Mouse (Mus musculus) heart, adult 18-20 months (tissue): ENCODE measurements around the gene Pde8b. TPM values are rescaled to one million over a fixed set of nuclear protein-coding genes. Genes with fewer than 3 reads are reported as not detected.
"Not testable (repeated sequence)": the region's sequence is repeated elsewhere in the genome, so short reads cannot be mapped to it uniquely, and the experiment has no call there.

Source experiments
- DNase-seq, 2 experiments: peaks; one replicate each; pipeline ENCODE4 v3.0.0; 2021 to 2022; ENCODE audit warnings: mixed read lengths in 1 of 2
- total RNA-seq, 2 experiments: library from RNA; stranded (reverse); gene quantifications; 2 replicates each; pipeline ENCODE4 v1.2.3; 2021

The Pde8b gene
- total RNA-seq, 2 experiments from 2014 or later: 2.7 TPM

DNA sequence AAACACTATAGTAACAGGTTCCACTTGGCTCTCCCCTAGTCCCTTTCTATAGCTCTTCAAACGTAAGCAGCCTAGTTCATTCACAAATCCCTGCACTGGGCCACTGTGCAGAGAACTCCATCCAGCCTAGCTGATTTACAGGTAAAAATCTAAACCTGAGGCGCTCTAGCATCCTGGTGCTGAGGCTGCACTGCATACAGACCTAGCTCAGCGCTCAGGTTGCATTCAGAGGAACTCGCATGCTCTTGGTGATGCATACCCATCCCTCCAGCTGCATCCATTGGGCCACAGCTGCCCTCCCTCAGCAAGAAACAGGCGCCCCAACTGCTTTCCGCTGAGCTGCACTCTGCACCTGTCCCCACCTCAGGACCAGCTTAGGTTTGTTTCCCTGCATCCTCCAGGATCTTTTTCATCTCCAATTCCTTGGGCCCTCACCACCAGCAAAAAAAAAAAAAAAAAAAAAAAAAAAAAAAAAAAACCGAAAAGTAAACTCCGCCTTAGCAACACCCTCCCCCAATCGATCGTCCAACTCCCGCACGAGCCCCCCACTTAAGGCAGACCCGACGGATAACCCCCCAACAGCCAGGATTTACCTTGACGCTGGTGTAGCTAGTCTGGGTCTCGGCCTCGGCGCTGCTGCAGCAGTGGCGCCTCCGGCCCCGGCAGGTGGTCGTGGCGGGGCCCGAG lies 28.1 kb downstream of the Pde8b start:
- DNase-seq: no peak

DNA sequence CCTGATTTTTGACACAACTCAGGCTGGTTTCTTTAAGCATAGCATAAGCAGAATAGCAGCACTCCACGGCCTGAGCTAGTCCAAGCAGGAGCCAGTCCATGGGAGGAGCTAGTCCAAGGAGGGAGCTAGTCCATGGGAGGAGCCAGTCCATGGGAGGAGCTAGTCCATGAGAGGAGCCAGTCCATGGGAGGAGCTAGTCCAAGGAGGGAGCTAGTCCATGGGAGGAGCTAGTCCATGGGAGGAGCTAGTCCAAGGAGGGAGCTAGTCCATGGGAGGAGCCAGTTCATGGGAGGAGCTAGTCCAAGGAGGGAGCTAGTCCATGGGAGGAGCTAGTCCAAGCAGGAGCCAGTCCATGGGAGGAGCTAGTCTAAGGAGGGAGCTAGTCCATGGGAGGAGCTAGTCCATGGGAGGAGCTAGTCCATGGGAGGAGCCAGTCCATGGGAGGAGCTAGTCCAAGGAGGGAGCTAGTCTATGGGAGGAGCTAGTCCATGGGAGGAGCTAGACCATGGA lies 34.4 kb downstream of the Pde8b start:
- not testable (repeated sequence) for DNase-seq

DNA sequence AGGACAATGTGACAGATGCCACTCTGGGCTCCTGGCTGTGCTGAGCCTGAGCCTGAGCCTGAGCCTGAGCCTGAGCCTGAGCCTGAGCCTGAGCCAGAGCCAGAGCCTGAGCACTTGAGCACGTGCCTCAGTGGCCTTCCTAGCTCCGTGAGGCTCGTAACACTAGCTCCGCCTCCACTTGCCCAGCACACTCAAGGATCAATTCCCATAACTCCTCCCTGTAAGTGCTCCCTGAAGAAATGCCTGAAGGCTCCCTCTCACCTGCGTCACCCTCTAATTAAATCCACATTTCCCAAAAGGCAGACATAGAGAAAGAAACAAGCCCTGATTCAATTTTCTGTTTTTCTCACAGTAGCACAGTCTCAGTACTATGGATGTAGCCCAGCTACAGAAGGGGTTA lies 37.8 kb downstream of the Pde8b start:
- no peak for DNase-seq

DNA sequence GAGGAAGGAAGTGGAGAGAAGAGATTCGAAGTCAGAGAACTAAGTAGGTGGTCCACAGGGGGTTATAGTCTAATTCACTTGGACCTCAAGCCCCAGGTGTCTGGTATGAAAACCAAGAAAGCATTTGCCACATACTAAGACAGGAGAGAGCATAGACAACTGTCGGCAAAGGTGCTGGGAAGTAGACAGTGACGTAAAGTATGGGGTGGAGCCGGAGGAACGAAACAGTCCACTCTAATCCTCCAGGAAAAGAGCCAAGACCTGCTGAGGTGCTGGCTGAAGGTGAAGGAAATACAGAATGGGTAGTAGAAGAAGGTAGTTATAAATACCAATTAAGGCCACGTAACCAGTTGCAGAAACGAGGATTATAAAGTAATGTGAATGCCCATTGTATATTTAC lies 42.8 kb downstream of the Pde8b start:
- DNase-seq: not testable (repeated sequence)

DNA sequence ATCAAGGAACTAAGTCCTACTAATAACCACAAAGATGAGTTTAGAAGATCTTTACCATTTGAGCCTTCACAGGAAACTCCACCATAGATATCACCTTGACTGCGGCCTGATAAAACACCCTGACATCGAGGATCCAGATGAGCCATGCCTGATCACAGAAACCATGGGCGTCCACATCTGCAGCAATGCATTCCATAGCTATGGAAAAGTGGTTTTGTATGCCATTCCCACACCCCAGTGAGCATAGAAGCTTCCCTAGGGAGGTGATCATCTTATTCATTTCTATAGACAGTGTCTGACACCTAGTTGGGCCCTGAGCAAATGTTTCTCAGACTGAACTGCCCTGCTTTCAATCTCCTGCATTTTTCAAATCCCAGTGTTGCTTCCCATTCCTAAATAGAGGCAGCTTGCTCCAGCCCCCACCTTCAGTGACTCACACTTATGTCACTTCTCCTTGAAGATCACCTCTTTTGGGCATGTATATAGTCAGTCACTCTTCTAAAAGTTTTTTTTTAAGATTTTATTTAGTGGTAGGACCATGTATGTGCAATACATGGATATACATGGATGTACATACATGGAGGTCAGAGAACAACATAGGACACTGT lies 47.9 kb downstream of the Pde8b start:
- DNase-seq: no peak

DNA sequence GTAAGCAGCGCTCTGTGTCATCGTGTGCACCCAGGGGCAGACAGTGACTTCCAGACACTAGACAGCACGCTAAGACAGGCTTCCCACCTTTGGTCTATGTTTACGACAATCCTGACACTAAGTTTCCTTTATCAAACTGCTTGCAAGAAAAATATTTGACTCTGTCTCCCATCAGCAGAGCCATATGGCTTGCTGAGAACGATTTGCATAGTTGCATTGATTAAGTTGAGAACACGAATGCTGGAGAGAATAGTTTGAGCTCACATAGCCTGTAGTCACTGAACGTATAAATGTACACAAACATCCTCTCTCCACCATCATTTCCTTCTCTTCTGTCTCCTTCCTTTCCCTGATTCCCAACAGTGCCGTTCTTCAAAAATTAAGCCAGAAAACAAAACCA lies 49.3 kb downstream of the Pde8b start:
- DNase-seq: no peak

DNA sequence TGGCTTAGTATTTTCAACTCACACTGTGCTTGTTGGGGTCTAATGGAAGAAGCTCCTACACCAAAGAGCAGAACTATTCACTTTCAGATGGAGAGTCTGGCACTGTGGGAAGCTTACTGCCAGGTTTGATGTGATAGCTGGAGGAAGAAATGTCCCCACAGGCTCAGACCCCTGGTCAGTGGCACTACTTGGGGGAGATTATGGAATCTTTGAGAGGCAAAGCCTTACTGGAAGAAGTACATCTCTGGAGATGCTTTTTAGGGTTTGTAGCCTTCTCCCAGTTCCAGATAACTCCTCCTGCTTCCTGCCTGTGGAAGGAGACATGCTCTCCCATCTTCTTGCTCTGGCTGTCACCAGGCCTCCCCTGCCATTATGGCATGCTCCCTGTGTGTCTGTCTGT lies 50.1 kb downstream of the Pde8b start:
- no peak for DNase-seq

DNA sequence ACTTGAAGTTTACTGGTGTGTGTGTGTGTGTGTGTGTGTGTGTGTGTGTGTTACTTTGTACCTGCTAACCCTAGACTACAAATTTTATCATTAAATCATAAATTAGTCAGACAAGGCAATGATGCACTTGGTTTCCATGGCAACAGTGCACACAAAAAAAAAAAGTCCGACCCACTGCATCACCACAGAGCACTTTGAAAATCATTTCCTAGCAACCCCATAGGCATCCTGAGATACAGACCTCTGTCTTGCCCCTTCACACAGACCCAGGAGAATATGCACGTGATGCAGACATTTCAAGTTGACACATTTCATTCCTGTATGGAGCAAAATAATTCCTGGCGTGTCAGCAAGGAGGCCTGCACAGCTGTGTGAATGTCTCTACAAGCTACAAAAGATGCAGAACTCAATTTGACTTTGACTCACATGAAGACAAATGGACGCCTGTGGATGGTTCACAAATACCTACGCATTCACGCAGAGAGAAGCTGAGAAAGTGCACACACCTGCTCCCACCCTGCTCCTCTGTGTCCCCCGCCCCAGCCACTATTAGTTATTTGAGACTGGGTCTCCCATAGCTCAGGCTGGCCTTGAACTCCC lies 53.9 kb downstream of the Pde8b start:
- DNase-seq: no peak

DNA sequence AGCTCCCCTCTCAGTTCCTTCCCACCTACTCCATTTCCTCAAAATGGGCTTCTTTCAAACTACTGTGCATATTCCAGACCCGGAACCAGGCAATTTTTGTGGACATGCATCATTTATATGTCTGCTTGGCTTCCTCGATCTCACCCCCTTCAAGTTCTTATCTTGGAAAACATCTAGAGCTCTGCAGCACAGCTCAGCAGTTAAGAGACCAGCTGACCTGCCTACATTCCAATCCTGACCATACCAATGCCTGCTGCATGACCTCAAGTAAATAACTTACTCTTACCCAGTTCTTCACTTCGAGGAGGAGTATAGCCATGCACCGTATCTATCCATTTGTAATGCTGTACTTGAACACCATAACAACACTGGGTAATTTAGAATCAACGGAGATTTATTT lies 58.2 kb downstream of the Pde8b start:
- DNase-seq: no peak

DNA sequence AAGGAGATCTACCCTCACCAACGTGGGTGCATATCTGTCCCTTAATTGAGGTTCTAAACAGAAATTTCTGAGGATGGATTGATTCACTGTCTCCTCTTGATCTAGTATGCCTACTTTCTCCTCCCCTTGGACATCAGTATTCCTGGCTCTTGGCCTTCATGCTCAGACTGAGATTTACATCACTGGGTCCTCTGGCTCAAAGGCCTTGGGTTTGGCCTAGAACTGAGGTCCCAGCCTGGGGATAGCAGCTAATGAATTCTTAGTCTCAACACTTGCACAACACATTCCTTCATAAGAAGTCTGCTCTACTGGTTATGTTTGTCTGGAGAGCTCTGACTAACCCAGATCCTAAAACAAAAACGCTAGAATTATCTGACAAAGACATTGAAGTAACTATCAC lies 61.0 kb downstream of the Pde8b start:
- no peak for DNase-seq

DNA sequence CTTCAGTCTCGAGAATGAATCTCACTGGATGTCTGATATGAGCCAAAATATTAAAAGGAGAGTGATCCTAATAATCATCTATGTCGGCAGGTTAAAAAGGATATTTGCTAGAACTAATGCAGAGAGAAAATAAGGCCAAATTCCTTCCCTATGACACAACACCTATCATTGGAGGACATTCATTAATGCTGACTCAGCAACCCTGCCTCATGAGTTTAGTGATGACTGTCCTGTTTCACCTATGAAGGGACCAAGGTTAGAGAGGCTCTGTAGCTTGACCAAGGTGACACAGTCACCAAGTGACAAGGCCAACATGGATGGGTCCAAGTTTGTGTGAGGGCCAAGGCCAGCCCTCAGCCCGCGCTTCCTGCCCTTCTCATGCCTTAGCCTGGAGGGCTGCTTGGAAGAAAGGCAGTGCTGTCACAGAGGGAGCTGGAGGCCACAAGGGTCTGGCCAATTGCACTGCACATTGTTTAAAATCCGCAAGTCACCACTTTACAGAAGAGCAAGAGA lies 62.9 kb downstream of the Pde8b start:
- no peak for DNase-seq

DNA sequence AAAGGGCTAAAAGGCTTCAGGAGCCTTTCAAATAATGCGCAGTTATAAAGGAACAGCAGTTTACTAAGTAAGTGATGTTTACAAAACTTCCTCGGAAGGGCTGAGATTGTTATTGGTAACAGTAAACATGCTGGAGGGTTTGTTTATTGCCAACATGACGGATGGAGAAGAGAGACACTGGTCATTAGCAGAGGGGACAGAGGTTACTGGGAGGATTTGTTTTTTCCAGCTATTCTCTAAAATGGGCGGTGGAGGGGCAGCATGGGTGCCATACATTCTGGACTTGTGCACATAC lies 63.4 kb downstream of the Pde8b start:
- no peak for DNase-seq

DNA sequence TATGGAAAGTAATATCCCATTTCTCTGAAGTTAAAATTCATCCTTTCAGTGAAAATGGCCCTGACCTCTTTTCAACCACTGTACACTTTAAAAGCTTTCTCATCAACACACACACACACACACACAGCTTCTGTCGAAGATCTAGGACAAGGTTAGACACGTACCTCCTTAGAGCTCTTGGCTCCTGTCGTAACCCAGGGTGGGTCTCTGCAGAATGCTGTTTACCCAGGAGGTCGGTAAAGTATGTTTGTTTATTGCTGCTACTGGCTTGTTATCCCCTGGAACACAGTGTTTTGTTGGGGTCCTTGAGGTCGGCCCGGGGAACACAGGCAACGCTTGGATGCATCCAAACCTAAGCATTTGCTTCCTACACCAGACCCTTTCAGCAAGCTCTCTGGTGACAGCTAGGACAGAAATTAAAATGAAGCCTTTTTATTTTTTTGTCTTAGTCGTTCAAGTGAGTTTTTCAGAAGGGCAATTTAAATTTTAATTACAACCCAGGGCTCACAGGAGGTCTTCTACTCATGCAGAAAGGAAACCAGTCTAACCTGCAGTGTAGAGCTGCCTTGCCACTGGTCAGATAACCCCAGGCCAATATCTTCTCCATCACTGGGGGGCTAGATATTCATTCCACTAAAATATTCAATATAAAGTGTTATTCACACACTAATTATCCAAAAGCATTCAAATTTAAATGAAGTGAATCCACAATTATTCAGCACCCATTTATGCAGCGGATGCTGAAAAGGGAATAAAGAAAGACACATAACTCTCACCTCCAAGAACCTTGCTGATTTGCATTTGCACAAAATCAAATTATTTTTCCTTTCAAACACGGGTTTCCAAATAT lies 64.0 kb downstream of the Pde8b start:
- no peak for DNase-seq

DNA sequence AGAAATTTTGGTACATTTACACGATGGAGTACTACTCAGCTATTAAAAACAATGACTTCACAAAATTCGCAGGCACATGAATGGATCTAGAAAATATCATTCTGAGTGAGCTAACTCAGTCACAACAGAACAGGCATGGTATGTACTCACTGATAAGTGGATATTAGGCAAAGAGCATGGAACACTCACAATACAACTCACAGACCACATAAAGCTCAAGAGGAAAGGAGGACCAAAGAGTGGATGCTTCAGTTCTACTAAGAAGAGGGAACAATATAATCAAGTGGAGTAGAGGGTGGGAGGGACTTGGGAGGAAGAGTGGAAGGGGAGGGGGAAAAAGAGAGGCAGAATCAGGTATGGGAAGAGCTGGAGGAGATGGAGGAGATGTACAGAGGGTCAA lies 66.5 kb downstream of the Pde8b start:
- no peak for DNase-seq

DNA sequence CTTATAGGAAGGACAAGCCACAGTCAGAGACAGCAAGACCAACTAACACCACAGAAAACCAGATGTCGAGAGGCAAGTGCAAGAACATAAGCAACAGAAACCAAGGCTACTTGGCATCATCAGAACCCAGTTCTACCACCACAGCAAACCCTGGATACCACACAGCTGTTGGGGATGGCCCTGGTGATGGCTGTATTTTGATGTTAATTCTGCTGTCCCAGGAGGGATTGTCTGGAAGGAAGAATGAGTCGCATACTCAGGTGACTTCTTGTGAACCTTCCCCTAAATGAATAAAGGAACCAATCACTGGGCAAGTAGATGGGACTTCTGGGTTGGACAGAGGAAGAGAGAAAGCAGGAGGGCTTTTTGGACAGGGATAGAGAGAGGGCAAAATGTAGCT lies 69.9 kb downstream of the Pde8b start:
- DNase-seq: no peak

DNA sequence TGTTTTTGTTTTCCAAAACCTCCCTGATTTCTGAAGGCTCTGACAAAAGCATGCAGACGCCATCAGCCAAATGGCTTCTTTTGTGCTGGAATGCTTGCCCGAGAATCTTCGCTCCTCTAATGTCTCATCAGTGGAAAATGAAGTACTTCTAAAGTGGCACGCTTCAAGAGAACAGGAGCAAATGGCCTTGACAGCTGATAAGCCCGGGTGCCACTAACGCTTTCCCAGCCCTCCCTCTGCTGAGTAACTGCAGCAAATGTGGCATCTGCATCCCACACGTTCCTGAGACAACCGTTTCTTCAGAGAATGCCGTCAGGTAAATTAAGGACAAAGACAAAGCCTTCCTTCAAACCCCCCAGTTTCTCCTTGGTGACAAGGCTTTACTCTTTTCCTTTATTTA lies 72.8 kb downstream of the Pde8b start:
- no peak for DNase-seq

DNA sequence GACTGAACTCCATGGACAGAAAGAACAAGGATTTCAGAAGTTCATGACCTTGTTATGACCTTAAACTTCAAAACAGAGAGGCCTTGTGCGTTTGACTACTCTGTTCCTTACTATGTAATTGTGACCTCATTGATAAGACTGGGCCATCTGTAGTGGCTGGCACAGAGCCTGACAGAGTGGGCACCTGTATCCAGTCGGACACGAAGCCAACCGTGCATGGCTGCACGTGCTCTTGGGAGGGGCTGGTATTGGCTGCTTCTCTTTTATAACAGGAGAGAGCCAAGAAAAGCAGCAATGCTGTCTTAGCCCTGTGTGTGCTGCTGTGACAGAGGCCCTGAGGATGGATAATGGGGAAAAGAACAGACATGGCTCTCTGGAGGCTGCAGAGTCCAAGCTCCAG lies 73.7 kb downstream of the Pde8b start:
- DNase-seq: no peak

DNA sequence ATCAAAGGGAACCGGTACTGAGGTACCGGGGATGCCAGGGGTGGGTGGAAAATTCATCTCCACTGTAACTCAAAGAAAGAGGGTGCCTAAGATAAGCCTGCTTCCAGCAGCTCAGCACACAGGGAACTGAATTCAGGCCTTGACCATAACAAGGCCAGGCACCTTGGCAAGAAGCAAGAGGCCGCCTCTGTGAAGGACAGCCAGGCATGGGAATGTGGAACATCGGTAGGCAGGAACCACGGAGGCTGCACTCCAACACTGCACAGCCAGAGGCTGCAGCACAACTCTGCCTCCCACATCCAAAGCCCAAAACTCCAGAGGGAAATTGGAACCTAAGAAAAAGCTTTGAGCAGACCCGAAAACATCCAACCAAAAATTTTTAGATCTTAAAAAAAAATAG lies 75.9 kb downstream of the Pde8b start:
- peak in 1 of 2 experiments; percentile 13 for DNase-seq

DNA sequence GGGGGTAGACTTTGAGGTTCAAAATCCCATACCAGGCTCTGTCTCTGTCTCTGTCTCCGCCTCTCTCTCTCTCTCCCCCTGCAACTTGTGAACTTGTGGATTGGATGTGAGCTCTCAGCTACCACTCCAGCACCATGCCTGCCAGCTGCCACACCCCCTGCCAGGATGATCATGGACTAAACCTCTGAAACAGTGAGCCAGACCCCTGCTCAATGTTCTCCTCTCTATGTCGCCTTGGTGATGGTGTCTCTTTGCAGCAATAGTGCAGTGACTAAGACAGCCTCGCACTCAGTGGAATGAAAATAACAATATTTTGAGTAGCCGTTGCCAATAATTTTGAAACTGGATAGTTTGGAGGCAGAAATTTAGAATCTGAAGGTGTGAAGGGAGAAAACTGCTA lies 77.8 kb downstream of the Pde8b start:
- no peak for DNase-seq

DNA sequence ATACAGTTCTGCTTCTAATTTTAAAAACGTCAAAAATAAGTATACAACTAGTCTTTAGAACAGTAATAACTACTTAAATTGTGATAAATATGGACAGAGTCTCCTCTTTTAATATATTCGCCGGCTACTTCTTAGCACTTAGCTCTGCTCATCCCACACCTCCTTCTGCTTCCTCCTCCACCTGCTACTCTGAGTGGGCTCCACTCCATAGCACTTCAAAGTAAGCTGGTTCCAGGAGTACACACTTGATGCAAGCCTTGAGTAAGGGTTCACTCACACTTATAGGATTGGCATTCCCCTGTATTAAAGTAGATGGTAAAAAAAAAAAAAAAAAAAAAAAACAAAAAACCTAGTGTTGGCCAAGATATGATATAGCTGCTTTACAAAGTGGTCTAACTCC lies 89.9 kb downstream of the Pde8b start:
- no peak for DNase-seq

DNA sequence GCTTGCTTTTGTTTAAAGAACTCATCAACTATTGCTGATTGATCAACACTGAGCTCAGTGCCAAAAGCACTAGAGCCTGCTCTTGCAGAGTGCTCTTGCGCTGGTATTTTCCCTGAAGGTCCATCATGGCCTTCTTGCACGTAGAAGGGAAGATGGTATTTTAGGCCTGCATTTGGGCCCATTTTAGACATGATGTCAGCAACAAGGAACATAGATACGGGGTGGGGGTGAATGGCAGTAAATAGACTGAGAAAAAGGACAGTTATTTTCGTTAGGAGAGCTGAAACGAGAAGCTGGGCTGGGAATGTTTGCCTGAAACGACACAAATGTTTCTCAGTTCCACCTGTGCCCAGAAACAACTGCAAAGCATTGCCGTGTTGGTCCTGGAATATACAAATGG lies 91.2 kb downstream of the Pde8b start:
- DNase-seq: no peak

DNA sequence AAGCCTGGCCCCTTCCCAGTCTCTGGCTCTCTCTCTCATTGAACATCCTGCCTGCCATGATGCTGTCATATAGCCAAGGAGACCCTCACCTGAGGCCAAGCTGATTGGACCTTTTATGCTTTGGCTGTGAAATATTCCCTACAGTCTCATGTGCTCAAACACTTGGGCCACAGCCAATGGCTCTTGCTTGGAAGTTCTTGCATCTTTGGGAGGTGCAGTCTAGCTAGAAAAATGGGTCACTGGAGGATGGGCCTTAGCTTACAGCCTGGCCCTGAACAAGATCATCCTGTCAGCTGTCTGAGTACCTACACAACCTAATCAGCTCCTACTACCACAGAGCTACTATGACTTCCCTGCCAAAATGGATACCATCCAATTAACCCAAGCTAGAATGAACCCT lies 105.4 kb downstream of the Pde8b start:
- no peak for DNase-seq
